Mouse (Mus musculus): ENCODE results near the gene Notch2. TPM values are rescaled to one million over a fixed set of nuclear protein-coding genes. Genes with fewer than 3 reads are reported as not detected.

Notch2 gene
- total RNA-seq, 2 experiments from 2014 or later = 19.0 to 21.1 TPM

GRCm38 (mm10) chr3:98025521-98025920, 12.2 kb downstream of the Notch2 start:
- intact Hi-C loops (cut with DNase I; ENCODE audit: low total_unique reads) = no loop called here
- DNase-seq = no peak

GRCm38 (mm10) chr3:98025921-98026880, 12.9 kb downstream of the Notch2 start:
- DNase-seq = peak; percentile 64
- intact Hi-C loops (cut with DNase I; ENCODE audit: low total_unique reads) = no loop called here

- intact Hi-C loops (cut with DNase I; ENCODE audit: low total_unique reads) = no loop called here
- no peak for DNase-seq
Observed at GRCm38 (mm10) chr3:98027371-98027774, 14.0 kb downstream of the Notch2 start.

GRCm38 (mm10) chr3:98028072-98028471, 14.7 kb downstream of the Notch2 start:
- no peak for DNase-seq
- intact Hi-C loops (cut with DNase I; ENCODE audit: low total_unique reads) = no loop called here

- intact Hi-C loops (cut with DNase I; ENCODE audit: low total_unique reads) = no loop called here
Observed at GRCm38 (mm10) chr3:98028936-98029335, 15.6 kb downstream of the Notch2 start.

GRCm38 (mm10) chr3:98031104-98031503, 17.8 kb downstream of the Notch2 start:
- intact Hi-C loops (cut with DNase I; ENCODE audit: low total_unique reads) = no loop called here
- no peak for DNase-seq

More at GRCm38 (mm10) chr3:98028936-98029335, 15.6 kb downstream of the Notch2 start:
- DNase-seq = peak; percentile 58

GRCm38 (mm10) chr3:98032191-98032590, 18.9 kb downstream of the Notch2 start:
- DNase-seq = no peak
- intact Hi-C loops (cut with DNase I; ENCODE audit: low total_unique reads) = no loop called here

GRCm38 (mm10) chr3:98032944-98033343, 19.6 kb downstream of the Notch2 start:
- intact Hi-C loops (cut with DNase I; ENCODE audit: low total_unique reads) = no loop called here
- DNase-seq = no peak

- intact Hi-C loops (cut with DNase I; ENCODE audit: low total_unique reads) = no loop called here
Observed at GRCm38 (mm10) chr3:98034622-98035593, 21.6 kb downstream of the Notch2 start.

GRCm38 (mm10) chr3:98036161-98036560, 22.8 kb downstream of the Notch2 start:
- DNase-seq = no peak
- intact Hi-C loops (cut with DNase I; ENCODE audit: low total_unique reads) = no loop called here

More at GRCm38 (mm10) chr3:98034622-98035593, 21.6 kb downstream of the Notch2 start:
- no peak for DNase-seq

GRCm38 (mm10) chr3:98037151-98037550, 23.8 kb downstream of the Notch2 start:
- DNase-seq = no peak
- intact Hi-C loops (cut with DNase I; ENCODE audit: low total_unique reads) = no loop called here

GRCm38 (mm10) chr3:98038658-98039057, 25.3 kb downstream of the Notch2 start:
- intact Hi-C loops (cut with DNase I; ENCODE audit: low total_unique reads) = no loop called here

GRCm38 (mm10) chr3:98039223-98039622, 25.9 kb downstream of the Notch2 start:
- intact Hi-C loops (cut with DNase I; ENCODE audit: low total_unique reads) = no loop called here
- DNase-seq = no peak

More at GRCm38 (mm10) chr3:98038658-98039057, 25.3 kb downstream of the Notch2 start:
- DNase-seq = no peak

GRCm38 (mm10) chr3:98039666-98040456, 26.5 kb downstream of the Notch2 start:
- no peak for DNase-seq
- intact Hi-C loops (cut with DNase I; ENCODE audit: low total_unique reads) = no loop called here

GRCm38 (mm10) chr3:98040836-98041235, 27.5 kb downstream of the Notch2 start:
- DNase-seq = no peak
- intact Hi-C loops (cut with DNase I; ENCODE audit: low total_unique reads) = no loop called here

GRCm38 (mm10) chr3:98042301-98042700, 29.0 kb downstream of the Notch2 start:
- no peak for DNase-seq
- intact Hi-C loops (cut with DNase I; ENCODE audit: low total_unique reads) = no loop called here

GRCm38 (mm10) chr3:98042955-98043456, 29.7 kb downstream of the Notch2 start:
- peak; percentile 69 for DNase-seq
- intact Hi-C loops (cut with DNase I; ENCODE audit: low total_unique reads) = no loop called here

- intact Hi-C loops (cut with DNase I; ENCODE audit: low total_unique reads) = no loop called here
- DNase-seq = no peak
Observed at GRCm38 (mm10) chr3:98043669-98044068, 30.3 kb downstream of the Notch2 start.

Data from gastrocnemius, postnatal 14 days (tissue).